Mouse (Mus musculus) lung, postnatal 0 days (tissue): Measurements from ENCODE around the gene Psmd2. TPM values are rescaled to one million over a fixed set of nuclear protein-coding genes. Genes with fewer than 3 reads are reported as not detected.

Experiments
- ATAC-seq: fragments of 200-750 bp; cut with Nextera tagmentation; 2 replicates; pipeline ENCODE4 v1.8.0; 2017; ENCODE audit warnings: moderate library complexity
- DNase-seq: peaks from one replicate; pipeline ENCODE4 v3.0.0-alpha.2; 2016; ENCODE audit warnings: low spot score
- H3K27ac ChIP-seq: fragments of 300-500 bp; sonication (generic); 2 replicates; pipeline ENCODE4 v1.5.1; 2014; ENCODE audit warnings: antibody characterized with exemption, mild to moderate bottlenecking, low read length, mixed read lengths
- H3K27me3 ChIP-seq: fragments of 300-500 bp; sonication (generic); replicated peaks from 2 replicates; pipeline ENCODE4 v1.6.1; 2014; ENCODE audit warnings: low read length, mixed read lengths; ENCODE audit not compliant: insufficient read depth
- H3K36me3 ChIP-seq: fragments of 300-500 bp; sonication (generic); 2 replicates; pipeline ENCODE4 v1.6.1; 2014; ENCODE audit warnings: low read length, mixed read lengths; ENCODE audit not compliant: insufficient read depth
- H3K4me1 ChIP-seq: fragments of 300-500 bp; sonication (generic); 2 replicates; pipeline ENCODE4 v1.6.1; 2014; ENCODE audit warnings: antibody characterized with exemption, low read depth, low read length, mixed read lengths; ENCODE audit not compliant: insufficient read depth
- H3K4me2 ChIP-seq: fragments of 300-500 bp; sonication (generic); replicated peaks from 2 replicates; pipeline ENCODE4 v1.6.1; 2014; ENCODE audit warnings: low read depth, mild to moderate bottlenecking, low read length, moderate library complexity, mixed read lengths
- H3K4me3 ChIP-seq: fragments of 300-500 bp; sonication (generic); 2 replicates; pipeline ENCODE4 v1.5.1; 2014; ENCODE audit warnings: low read depth, low read length
- H3K9ac ChIP-seq: fragments of 300-500 bp; sonication (generic); replicated peaks from 2 replicates; pipeline ENCODE4 v1.6.1; 2014; ENCODE audit warnings: low read depth, mild to moderate bottlenecking
- H3K9me3 ChIP-seq: fragments of 300-500 bp; sonication (generic); 2 replicates; pipeline ENCODE4 v1.6.1; 2016; ENCODE audit warnings: low read length, mixed read lengths
- CTCF ChIP-seq: IDR thresholded peaks from 2 replicates; pipeline ENCODE4 v1.5.1; 2016; ENCODE audit warnings: antibody characterized with exemption, mild to moderate bottlenecking
- EP300 ChIP-seq: IDR thresholded peaks from 2 replicates; pipeline ENCODE4 v1.6.1; 2016; ENCODE audit warnings: antibody characterized with exemption, mild to moderate bottlenecking, control low read depth
- WGBS: fragments of 180-500 bp; shearing (Covaris S2); extraction: QIAGEN DNeasy Blood & Tissue Kit; methylation state at CpG from one replicate; pipeline ENCODE4 v1.1.7; 2014; 5-methylcytosine and 5-hydroxymethylcytosine counted together
- polyA plus RNA-seq: library from polyadenylated mRNA; unstranded; fragments of >200 nt; fragmentation: Nextera tagmentation; extraction: Ambion mirVana; gene quantifications from 2 replicates; pipeline ENCODE4 v1.2.1, GENCODE M21; 2015

Gene Psmd2
- 146 and 150 TPM in 2 replicates for polyA plus RNA-seq

GRCm38 (mm10) chr16:20651076-20651946 lies at the start of gene Psmd2:
TSS of gene Psmd2 (plus strand) at chr16:20651652.
- Histone ChIP-seq H3K4me3 (peak within 1 kb of the TSS; percentile 57), H3K36me3 (peaks cover 10% of the 10 kb centered on the region; the same call in 1 of the 2 replicates), H3K4me2 (peak within 1 kb of the TSS; percentile 79), H3K9me3 (no peaks in the 10 kb centered on the region), H3K9ac (peak within 1 kb of the TSS; percentile 60), H3K4me1 (no peaks in the 10 kb centered on the region), H3K27ac (peak within 1 kb of the TSS; percentile 64), H3K27me3 (no peaks in the 10 kb centered on the region)
- WGBS = 2% methylated on average over 35 of the region's 46 CpGs
- TF ChIP-seq CTCF = peak; percentile 34; the same call in 1 of the 2 replicates
- TF ChIP-seq EP300 = no peak
- DNase-seq (peak; percentile 96), ATAC-seq (peak; percentile 99)

GRCm38 (mm10) chr16:20604705-20605104 lies 46.7 kb upstream of the Psmd2 start:
- no peak overlapping the region for H3K27ac ChIP-seq
- no peaks in the 10 kb centered on the region for H3K27me3 ChIP-seq
- H3K4me3 ChIP-seq = no peak overlapping the region
- H3K9ac ChIP-seq = no peak overlapping the region
- ATAC-seq (no peak), DNase-seq (no peak)
- H3K9me3 ChIP-seq = no peaks in the 10 kb centered on the region
- WGBS = 77% methylated on average over 9 of the region's 9 CpGs
- 0 out of 2 replicates have a peak, but pooled peaks cover 13% of the 10 kb centered on the region for H3K36me3 ChIP-seq
- H3K4me1 ChIP-seq = no peaks in the 10 kb centered on the region
- no peak overlapping the region for H3K4me2 ChIP-seq
- TF ChIP-seq EP300 = no peak
- TF ChIP-seq CTCF = no peak

DNA sequence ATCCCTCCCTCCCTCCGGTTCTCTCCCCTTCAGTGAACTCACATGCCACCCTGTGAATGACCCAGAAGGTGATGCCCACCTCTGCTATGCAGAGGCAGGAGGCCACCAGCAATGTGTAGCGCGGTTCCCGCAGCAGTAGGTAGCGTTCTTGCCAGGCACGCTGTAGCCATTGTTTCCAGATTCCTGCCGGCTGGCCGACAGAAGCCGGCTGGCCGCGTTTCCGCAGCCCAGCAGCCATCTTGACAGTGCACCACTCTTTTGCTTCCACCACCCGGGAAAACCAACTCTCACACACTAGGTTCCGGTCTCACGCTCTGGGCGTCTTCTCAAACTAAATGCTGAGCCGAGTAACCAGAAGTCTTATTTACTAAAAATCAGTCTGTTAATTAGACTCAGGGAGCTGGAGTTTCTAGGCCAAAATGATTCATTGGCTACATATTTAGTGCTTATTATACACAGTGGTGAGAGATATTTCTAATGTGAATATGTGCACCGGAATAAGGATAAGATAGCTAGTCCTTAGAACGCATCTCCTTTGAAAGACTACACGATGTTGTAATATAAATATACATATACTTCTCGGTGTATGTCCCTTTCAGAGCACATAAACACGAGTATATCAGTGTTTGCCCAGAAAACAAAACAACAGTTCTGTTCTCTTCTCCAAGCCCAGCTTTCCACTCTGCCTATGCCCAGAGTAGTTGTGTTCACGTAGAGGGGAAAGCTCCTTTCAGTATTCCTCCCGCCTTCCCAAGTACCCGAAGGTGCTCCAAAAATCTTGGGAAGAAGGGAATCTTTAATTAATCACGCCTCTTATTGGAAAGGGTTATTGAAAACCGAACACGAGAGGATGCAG lies 40.7 kb upstream of the Psmd2 start:
- TF ChIP-seq CTCF (no peak), EP300 (no peak)
- H3K4me2 ChIP-seq = peak overlapping the region; percentile 82
- peak overlapping the region; percentile 50 for H3K9ac ChIP-seq
- H3K4me3 ChIP-seq = peak overlapping the region; percentile 59
- H3K9me3 ChIP-seq = no peaks in the 10 kb centered on the region
- DNase-seq (peak; percentile 85), ATAC-seq (peak; percentile 66)
- H3K4me1 ChIP-seq = no peaks in the 10 kb centered on the region; the same call in 1 of the 2 replicates
- no peaks in the 10 kb centered on the region for H3K27me3 ChIP-seq
- peak overlapping the region; percentile 65 for H3K27ac ChIP-seq
- 0 out of 2 replicates have a peak, but pooled peaks cover 7% of the 10 kb centered on the region for H3K36me3 ChIP-seq
- under 1% methylated on average over 28 of the region's 28 CpGs for WGBS

DNA sequence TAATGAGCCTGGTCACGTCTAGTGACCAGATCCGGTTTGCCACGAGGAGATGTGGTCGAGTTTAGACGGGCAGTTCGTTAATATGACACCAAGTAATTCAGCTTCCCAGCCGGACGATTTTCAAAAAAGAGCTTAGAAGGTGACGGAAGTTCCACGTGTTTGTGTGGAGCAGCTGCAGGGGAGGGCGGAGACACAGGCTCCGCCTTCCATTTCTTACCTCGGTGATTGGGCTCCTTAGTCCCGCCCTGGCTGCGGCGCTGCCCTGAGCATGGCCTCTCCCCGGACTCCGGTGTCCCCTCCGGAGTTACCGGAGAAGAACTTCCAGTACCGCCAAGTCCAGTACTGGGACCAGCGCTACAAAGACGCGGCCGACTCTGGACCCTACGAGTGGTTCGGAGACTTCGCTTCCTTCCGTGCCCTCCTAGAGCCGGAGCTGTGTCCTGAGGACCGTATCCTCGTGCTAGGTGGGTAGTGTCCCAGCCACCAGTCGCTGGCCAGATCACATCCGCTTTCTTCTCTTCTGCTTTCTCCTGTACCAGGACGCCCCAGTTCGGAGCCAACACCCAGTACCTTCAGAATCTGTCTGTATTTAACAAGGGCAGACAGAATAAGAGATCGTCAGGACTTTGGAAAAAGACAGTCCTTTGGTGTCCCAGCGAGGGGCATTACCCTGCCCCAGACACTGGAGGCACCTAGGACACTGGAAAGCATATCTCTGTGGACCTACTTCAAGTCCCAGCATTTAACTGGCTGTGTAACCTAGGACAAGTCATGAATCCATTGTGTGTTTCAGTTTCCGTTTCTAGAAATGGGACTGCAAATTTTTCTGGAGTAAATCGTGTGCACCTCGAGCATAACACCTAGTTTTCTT lies 39.9 kb upstream of the Psmd2 start, which contains the start of the genes Eef1akmt4, Gm49333 and Alg3:
TSS of gene Eef1akmt4 (plus strand) at position 237 of the 871 bp plus-strand sequence.
TSS of gene Gm49333 (plus strand) at position 254 of the 871 bp plus-strand sequence.
TSS of gene Alg3 (minus strand) at position 379 of the 871 bp plus-strand sequence.
- H3K9ac ChIP-seq = peak within 1 kb of the TSS; percentile 50
- H3K27ac ChIP-seq = peak within 1 kb of the TSS; percentile 65
- ATAC-seq = peak; percentile 99
- H3K27me3 ChIP-seq = no peaks in the 10 kb centered on the region
- WGBS = 1% methylated on average over 41 of the region's 41 CpGs
- TF ChIP-seq CTCF (no peak), EP300 (0 out of 2 replicates have a peak, but pooled peaks have one; percentile 9)
- peak within 1 kb of the TSS; percentile 59 for H3K4me3 ChIP-seq
- 0 out of 2 replicates have a peak, but pooled peaks cover 2% of the 10 kb centered on the region for H3K36me3 ChIP-seq
- H3K9me3 ChIP-seq = no peaks in the 10 kb centered on the region
- peak within 1 kb of the TSS; percentile 82 for H3K4me2 ChIP-seq
- DNase-seq = peak; percentile 98
- no peaks in the 10 kb centered on the region; the same call in 1 of the 2 replicates for H3K4me1 ChIP-seq

DNA sequence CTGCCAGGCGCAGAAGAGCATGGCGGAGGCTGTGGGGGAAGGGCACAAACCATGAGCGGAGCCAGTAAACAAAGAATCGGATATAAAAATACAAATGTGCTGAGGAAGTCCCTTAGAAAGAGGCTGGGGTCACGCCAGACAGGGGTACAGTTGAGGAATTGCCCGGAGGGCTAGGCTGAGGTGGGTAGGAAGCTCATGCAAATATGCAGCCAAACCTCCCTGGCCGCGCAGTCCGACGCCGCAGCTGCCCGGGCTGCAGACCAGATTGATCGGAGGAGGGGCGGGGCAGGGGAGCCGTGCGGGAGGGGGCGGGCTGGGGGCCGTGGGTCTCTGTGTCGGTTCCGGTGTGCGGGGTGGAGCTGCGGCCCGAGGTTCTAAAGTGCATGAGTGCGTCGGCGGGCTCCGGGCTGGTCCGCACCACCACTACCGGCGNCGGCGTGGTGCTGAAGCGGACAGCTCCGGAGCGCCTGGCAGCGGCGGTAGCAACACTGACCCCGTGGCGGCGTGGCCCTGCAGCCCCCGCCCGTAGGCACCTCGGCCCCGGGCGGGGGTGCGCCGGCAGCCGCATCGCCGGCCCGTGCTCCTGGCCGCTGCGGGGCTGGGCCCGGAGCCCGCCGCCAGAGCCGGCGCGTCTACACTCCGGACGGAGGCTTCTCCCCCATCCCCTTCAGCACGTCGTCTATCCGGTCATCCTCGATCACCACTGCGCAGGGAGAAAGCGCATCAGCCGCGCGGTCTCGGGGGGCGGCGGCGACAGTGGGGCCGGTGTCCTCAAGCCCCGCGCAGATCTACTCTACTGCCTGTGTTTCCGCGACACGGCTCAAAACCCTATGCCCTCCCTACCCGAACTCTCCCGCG lies 31.7 kb upstream of the Psmd2 start:
- peak; percentile 53 for DNase-seq
- H3K4me1 ChIP-seq = peaks cover 7% of the 10 kb centered on the region; the same call in 1 of the 2 replicates
- peak overlapping the region; percentile 59 for H3K4me3 ChIP-seq
- H3K9ac ChIP-seq = no peak overlapping the region
- WGBS = 4% methylated on average over 46 of the region's 83 CpGs
- peak overlapping the region; percentile 55 for H3K4me2 ChIP-seq
- TF ChIP-seq CTCF (no peak), EP300 (no peak)
- peak; percentile 75 for ATAC-seq
- no peaks in the 10 kb centered on the region for H3K36me3 ChIP-seq
- H3K27ac ChIP-seq = no peak overlapping the region
- peaks cover 20% of the 10 kb centered on the region for H3K27me3 ChIP-seq
- H3K9me3 ChIP-seq = no peaks in the 10 kb centered on the region
